Mouse (Mus musculus): ENCODE measurements around the gene Prss3.
"Not testable (repeated sequence)": the region's sequence is repeated elsewhere in the genome, so short reads cannot be mapped to it uniquely, and the experiment has no call there.

Prss3 gene

DNA sequence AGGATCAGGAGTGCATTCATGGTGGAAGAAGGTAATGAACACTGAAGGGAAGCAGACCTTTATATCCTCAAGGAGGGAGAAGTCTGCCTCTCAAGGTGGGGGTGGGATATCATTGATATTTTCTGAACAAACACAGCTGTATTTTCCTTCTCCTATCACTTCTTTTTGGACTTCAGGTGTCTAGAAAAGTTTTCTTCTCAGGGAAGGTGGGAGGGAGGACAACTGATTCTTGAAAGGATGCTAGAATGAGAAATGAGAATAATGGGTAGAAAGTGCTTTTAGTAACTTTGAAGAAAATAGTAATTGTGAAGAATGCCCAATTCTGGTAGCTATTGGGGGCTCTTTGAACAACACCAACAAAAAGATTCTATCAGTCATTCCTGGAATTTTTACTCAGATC is at the start of gene Prss3:
TSS of gene Prss3 (minus strand) at position 101 of the 400 bp plus-strand sequence.
- not testable (repeated sequence) for DNase-seq (ENCODE audit: low read depth, low spot score)

DNA sequence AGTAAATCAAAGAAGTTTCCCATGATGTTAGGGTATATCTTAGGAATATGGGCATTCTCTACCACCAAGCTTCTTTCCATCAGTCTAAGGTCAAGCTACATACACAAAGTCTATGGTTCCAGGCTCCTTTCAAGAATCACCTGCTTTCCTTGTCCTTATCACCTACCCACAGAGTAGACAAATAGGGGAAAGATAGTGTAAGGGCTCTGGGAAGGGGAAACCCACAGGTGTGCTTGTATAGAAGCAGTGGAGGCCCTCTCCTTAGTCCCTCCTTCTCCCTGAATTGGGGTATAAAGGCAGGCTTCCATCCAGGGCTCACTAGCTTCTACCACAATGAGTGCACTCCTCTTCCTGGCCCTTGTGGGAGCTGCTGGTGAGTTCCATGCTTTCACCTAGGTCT is 14.6 kb upstream of the Prss3 start, which contains the start of gene Gm5771:
TSS of gene Gm5771 (plus strand) at position 301 of the 400 bp plus-strand sequence.
- DNase-seq (ENCODE audit: low read depth, low spot score) = not testable (repeated sequence)

DNA sequence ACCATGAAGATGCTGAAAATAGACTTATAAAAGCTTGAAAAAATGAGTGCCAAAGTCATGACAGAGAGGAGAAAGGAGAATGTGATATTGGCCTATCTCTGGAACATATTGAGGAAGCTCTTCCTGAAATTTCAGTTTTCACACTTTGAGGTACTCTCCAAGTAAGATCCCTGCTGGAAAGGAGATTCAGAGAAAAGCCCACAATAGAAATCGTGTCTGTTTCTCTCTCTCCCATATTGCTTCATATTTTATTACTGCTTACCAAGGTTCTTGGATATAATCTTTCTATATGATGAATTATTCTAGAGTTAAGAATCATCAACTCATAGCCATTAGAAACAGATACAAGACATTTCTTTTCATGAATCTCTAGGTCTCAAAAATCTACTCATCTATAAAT is 14.2 kb upstream of the Prss3 start:
- not testable (repeated sequence) for DNase-seq (ENCODE audit: low read depth, low spot score)

DNA sequence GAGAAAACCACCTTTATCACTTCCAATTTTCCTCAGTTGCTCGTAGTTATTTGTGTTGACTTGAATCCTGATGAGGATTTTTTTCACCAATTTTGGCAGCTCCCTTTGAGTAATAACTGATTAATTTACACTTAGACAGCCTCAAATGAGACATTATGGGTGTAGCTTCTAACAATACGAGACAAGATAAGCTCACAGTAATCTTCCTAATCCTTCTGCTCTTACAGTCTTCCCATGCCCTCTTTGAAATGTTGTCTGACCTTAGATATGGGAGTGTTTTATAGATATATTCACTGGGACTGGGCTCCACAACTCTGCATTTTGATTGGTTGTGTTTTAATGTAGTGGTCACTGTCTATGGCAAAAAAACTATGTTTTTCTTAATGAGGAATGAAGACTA is 9.3 kb upstream of the Prss3 start:
- no peak for DNase-seq (ENCODE audit: low read depth, low spot score)

DNA sequence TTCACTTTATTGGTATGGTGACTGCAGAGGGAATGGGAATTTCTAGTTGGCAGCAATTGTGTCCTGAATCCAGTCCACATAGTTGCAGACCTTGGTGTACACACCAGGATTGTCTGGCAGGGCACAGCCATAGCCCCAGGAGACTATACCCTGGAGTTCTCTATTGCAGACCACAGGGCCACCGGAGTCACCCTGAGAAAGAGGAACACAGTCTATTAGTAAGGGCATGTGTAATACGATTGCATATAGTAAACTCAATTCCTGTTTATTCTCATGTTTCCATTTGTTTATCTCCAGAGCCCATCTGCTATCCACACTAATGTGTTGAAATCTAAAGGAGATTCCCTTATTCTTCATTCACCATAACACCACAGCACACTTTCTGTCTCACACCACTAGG is 3.7 kb downstream of the Prss3 start:
- not testable (repeated sequence) for DNase-seq (ENCODE audit: low read depth, low spot score)

DNA sequence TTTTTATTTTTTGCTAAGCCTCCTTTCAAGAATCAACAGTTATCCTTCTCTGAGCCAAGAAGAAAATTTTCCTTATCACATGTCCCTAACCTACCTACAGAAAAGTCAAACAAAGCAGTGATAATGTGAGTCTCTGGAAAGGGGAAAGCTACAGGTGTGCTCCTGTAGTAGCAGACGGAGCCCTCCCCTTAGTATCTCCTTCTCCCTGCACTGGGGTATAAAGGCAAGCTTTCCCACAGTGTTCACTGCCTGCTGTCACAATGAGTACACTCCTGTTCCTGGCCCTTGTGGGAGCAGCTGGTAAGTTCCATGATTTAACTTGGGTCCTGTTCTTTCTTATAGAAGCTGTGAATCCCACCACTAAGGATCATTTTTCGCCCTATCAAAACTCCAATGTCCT is 23.5 kb downstream of the Prss3 start, which contains the start of gene Try10:
TSS of gene Try10 (plus strand) at position 174 of the 400 bp plus-strand sequence.
- no peak for DNase-seq (ENCODE audit: low read depth, low spot score)

Measured in CD4-positive, CD25-positive, alpha-beta regulatory T cell, adult 2 months (primary cell).